Comparison of ENCODE assay signal across 20 mouse cellular contexts in the genomic region with DNA sequence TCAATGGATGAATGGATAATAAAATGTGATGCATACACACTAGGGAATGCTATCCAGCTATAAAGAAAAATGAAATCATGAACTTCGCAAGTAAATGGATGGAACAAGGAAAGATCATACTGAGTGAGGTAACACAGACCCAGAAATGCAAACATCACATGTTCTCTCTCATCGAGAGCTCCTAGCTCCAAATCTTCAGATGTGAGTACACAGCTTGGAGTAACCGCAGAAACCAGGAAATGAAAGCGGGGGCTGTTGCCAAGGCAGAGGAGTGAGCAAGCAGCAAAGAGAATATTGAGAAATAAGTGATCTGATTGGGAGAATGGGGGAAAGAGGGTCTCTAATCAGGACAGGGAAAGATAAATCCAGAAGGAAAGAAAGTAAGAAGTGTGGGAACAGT. TPM values are rescaled to one million over a fixed set of nuclear protein-coding genes. Genes with fewer than 3 reads are reported as not detected.
DNase-seq lines count a peak whose midpoint lies in the region; ATAC-seq lines count a peak whose summit lies in the region.
"Had no signal": no experiment of that assay in that cellular context is flagged by ENCODE, and none has a peak within 500 bp of the region (broad histone marks: within the 10 kb centered on the region; RNA-seq: fewer than 3 reads in every experiment).

No protein-coding gene starts in this region.

- intact Hi-C loops in left cerebral cortex, postnatal 14 days (cut with DNase I): no loop called here
- intact Hi-C loops in left cerebral cortex, postnatal 4 days (cut with DNase I): no loop called here

- peak; percentile 83 for ATAC-seq in megakaryocyte progenitor cell, adult 5-6 weeks (replicated peaks; ENCODE audit: poor library complexity)
- ATAC-seq: activated CD4-positive, CD25-positive, alpha-beta regulatory T cell, adult 4 months; forebrain, postnatal 0 days had no signal

- peak; percentile 13 to 33 for DNase-seq in left cerebral cortex, postnatal 14 days (ENCODE audit: low spot score in 2 of 2)
- DNase-seq in left cerebral cortex, postnatal 4 days: no peak
- peak; percentile 15 for DNase-seq in brain, adult 2 months (ENCODE audit: low read depth, low spot score)
- peak; percentile 34 for DNase-seq in lung, postnatal 10 days
- no peak for DNase-seq in cerebellum, adult 18-20 months
- DNase-seq in spleen, postnatal 14 days (ENCODE audit: low spot score in 2 of 2): no peak
- DNase-seq in layer of hippocampus, postnatal 36 days: no peak
- DNase-seq: adrenal gland, adult 8-10 months; B cell, adult 2 months; cerebellum, adult 9-10 months; forebrain, postnatal 0 days; heart, postnatal 14 days; kidney, adult 11 months; kidney, postnatal 4 days; layer of hippocampus, adult 9-11 months; midbrain, embryonic 14.5 days; thymus, adult 18-20 months; thymus, postnatal 36 days had no signal

RNA-seq across cellular contexts. Expression of gene Tsc22d2, which starts 52.0 kb away (rescaled TPM):
- total RNA-seq in left cerebral cortex, postnatal 14 days (2021): 10 to 100 TPM; 34.7 to 35.6 TPM
- 10 to 100 TPM; 39.1 to 42.2 TPM for total RNA-seq in left cerebral cortex, postnatal 4 days (2021)
- total RNA-seq in megakaryocyte progenitor cell, adult 5-6 weeks (2015): 15.8 and 17.3 TPM in 2 replicates
- total RNA-seq in megakaryocyte progenitor cell, adult 5-6 weeks (2017): 8.5 and 11.4 TPM in 2 replicates
- total RNA-seq in layer of hippocampus, postnatal 36 days (2021): 10 to 100 TPM; 40.0 to 44.7 TPM

Comparison
In these comparisons a context has a peak if more than half of its experiments do, and no peak if none do; other contexts are left out.
1. DNase-seq: peak in left cerebral cortex, postnatal 14 days (2 of 2), brain, adult 2 months (single experiment) and lung, postnatal 10 days (single experiment); none in left cerebral cortex, postnatal 4 days (single experiment), cerebellum, adult 18-20 months (0 of 2), spleen, postnatal 14 days (0 of 2) and layer of hippocampus, postnatal 36 days (0 of 2).